Mouse (Mus musculus) spleen, postnatal 4 days (tissue): ENCODE results near the gene Tspan14.

Experiments
- DNase-seq, 2 experiments: peaks; one replicate each; pipeline ENCODE4 v3.0.0; 2022; ENCODE audit warnings: low spot score in 2 of 2

Gene Tspan14

DNA sequence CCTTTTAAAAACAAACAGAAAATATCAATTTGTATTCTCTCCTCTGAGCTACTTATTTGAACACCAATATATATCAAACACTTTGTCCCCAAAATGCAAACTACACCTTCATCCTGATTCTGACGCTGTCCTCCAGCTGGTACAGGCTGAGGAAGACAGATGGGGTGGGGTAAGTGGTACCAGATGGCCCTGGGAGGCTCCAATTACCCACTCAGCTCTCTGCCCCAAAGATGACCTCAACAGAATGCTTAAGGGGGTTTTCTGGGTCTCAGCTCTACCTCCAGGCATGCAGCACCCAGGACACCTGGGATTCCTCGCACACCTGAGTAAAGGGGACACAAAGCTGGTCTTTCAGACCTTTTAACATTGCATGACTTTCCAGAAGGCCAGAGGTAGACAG, 13.9 kb downstream of the Tspan14 start:
- DNase-seq = no peak

DNA sequence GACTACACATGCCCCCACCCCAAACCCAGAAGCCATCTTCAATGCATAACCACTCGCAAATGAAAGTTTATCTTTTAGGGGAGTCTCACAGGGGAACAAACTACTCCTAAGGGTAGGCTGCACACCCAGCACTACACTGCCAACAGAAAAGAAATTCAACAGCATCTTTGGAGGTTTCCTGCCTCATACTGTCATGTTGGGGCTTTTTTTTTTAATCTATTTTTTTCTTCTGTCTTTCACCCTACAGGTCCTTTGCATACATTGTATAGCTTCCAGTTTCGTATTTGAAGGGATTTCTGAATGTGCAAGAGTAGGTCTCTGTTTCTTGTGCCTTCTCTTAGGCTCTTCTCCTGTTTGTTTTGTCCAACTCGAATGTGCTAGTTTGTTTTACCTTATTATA, 14.3 kb downstream of the Tspan14 start:
- DNase-seq = no peak

DNA sequence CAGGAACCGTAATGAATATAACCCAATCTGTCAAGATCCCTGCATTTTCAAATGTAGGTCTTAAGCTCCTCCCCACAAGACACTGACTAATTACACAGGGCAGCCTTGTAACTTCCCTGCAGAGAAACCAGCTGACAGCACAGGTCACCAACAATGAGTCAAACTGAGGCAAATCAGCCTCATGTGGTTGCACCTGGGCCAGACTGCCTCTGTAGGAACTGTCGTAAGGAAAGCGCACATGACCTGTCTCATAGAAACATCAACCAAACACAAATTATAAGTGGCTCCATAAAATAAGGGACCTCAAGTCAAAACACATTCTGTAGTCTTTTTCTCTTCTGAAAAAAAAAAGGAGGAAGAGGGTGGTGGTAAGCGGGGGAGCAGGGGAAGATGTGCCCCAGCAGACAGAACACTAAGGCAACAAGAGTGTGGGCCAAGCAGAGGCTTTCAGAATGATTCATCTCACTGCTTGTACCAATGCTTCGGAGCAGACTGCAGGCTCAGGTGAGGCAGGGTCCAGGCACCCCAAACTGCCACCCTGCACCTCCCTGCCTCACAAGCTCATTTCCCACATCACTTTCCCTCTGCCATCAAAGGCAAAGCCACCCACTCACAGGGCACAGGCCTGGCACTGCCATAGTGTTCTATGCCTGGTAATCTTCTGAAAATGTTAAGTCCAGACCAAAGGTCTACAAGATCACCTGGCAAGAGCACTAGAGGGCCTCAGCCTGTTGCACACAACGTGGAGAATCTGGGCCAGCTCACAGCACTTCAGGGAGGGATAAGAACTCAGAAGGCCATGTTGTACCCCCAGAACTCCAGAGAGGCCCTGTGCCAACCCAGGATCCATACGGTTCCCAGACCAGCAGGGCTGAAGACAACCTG, 16.6 kb downstream of the Tspan14 start:
- peak in 1 of 2 experiments; percentile 61 for DNase-seq

DNA sequence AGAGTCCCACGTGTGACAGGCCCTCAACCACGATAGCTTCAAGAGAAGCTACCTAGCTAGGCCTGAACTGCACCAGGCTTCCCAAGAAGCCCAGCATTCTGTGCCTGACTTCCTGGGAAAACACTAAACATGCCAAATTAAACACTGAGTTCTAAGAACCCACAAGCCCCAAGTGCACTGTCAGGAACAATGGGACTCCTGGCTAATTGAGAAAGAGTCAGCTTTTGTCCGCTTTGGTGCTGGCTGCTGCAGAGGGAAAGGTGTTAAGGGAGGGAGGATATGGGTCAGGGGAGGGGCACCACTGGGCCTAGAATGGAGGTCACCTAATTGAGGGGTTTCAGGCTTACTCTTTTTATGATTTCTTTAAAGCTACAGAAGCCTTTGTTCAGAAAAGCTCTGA, 17.6 kb downstream of the Tspan14 start:
- no peak for DNase-seq

DNA sequence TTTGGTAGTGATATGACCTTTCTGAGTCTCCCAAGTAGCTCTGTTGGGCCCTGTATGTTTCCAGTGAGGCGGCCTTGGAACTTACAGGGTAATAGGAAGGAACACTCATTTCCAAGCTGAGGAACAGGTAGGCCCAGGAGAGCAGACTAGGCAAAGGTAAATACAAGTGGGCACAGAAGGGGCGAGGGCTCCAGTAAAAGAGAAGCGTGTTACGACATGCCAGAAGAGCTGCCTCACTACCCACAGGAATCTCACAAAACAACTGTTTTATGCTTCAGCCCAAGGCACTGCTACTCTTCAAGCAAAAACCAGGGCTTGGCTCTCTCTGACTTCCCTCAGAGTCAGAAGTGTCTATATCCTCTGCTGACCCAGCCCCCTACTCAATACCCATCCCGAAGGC, 18.1 kb downstream of the Tspan14 start:
- no peak for DNase-seq

DNA sequence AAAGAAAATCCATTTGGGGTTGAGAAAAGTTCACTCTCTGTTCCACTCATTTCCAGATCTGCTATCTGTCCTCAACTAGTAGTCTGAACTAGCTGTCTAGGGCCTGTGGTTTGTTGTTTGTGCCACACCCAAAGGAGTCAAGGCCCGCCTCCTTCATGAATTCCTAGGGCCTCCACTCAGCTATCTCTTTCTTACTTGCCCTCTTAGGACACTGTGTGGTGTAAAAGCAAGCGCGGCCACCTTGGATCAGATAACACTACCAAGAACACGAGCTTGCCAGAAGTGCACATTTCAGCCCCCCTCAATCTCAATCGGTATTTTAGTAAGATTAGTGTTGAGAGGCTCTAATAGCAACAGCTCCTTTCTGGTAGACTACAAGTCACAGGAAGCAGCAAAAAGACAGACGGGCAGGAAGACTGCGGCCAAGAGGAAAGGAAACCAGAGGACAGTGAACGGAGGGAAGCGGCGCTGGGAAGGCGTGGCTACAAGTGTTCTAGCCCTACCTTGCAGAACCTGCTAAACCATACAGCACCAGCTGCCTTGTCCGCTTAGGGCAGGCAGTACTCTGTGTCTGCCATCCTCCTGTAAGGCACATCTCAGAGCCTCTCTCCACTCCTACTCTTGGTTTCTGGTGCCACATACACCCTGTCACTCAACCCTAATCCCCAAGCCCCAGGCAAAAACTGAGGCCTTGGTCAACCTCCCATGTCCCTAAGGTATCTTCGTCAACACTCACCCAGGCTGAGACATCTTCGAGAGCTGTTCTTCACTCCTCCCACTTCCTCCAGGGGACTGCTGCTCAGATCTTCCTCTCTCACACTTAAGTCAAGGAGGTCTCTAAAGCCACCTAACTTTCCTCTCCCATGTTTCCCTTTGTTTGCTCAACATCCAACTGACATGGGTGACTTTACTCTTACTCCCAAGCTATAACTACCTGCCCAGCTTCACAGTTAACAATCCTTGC, 18.9 kb downstream of the Tspan14 start:
- peak; percentile 62 to 76 for DNase-seq

DNA sequence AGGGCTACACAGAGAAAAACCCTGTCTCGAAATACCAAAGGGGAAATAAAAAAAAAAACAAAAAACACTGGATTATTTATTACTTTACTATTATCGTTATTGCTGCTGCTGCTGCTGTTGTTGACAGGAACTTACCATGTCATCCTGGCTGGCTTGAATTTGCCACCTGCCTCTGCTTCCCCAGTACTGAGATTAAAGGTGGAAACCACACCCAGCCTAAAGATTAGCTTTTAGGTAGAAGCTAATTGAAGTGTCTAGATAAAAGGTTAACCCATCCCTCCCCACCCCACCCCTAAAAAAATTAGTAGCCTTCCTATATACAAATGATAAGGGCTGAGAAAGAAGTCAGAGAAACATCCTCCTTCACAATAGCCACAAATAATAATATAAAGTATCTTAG, 22.8 kb downstream of the Tspan14 start:
- no peak for DNase-seq

DNA sequence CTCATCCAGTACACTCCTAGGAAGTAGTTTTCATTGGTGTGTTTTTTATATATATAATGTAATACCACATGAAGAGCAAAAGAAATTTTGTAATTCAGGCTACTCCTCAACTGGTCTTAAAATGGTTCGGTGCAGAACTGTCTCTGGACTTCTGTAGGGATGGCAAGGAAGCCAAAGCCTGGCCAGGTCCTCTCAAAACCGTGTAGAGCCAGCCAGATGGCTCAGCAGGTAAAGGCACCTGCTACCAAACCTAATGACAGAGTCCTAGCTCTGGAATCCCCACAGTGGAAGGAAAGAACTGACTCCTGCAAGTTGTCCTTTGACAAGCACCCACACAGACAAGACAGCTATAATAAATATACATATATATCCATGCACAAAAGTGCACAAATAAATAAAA, 24.2 kb downstream of the Tspan14 start:
- DNase-seq = no peak

DNA sequence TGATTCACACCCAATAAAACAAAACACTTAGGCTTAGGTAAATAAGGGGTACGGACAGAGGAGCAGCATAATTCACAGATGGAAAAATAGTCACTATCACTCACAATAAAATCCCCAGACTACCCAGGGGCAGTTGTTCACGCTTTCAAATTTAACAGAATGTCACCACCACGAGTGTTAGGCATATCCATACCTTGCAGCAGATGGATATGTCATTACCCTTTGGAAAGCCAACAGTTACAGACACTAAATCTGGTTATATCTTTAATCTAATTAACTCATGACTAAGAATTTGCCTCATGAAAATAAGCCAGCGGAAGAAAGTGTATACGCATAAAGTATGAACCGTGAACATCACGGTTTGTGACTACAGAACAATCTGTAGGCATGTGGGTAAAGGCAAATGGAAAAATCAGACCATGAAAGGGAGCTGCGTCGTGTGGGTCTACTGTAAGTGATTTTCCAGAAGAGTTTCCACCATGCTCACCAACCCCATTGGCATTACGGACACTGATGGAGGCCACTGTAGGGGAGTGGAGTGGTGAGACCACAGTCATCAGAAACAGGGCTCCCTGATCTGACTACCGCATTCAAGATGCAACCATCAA, 28.1 kb downstream of the Tspan14 start:
- no peak for DNase-seq

DNA sequence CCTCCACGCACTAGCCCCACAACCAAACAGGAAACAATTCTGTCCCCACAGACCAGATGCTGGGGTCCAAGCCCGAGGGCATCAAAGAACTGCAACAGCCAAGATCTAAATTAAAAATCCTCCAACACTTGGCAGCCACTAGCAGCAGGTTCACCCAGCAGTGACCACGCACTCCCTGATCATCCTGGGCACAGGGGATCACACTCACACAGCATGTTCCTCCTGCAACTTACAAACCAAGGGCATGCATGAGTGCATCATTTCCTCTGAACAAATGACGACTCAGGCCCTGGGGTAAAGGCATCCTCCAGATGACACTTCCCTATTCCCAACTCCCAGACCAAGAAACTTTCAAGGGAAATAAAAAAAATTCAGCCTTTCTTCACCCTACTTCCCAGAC, 29.6 kb downstream of the Tspan14 start:
- DNase-seq = no peak

DNA sequence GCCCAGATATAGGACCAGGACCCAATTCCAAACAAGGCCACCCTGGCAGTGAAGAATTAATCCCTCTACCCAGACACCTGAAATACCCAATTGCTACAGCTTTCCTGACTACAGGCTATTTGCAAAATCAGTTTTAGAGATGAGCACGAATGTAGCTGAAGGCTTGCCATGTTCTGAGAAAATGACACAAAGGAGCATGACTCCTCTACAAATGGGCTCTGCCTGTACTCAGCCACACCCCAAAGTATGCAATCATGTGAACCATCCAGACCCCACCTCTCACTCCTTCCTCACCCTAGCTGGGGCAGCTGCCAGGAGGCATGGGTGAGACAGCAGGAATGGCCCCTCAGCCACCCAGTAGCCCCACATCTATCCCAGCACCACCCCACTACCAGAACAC, 31.1 kb downstream of the Tspan14 start:
- DNase-seq = no peak

DNA sequence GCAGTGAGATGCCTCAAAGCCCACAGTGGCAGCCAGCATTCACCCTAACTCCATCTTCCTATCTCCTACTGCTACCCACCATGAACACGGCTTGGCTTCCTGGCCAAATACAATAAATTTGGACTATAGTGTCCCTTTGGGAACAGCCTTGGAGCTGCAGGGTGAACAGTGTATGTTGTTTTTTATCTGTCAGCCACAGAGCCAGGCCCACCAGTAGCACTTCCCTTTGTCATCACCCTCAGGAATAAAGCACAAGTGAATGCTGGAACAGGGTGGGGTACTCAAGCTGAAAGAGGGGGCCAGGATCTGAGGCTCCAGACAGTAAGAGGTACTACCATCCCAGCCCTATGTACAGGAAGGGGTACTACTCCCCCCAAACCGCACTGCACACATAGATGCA, 31.6 kb downstream of the Tspan14 start:
- no peak for DNase-seq

DNA sequence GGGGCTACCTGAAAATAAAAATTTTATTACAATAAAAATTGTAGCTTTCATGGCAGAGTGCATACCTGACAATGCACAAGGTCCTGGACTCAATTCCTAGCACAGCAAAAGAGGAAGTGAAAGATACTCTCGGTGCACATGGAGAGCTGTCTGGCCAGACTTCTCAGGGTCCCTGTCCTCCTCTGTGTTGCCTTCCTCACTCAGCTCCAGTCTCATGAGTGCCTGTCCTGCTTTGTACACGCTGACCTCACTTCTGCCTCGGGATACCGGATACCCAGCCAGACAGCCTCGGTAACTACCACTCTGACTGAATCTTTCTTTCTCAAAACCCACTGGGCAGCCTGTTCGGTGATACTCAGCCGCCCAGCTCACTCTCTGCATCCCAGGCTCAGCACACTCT, 33.3 kb downstream of the Tspan14 start:
- DNase-seq = no peak

DNA sequence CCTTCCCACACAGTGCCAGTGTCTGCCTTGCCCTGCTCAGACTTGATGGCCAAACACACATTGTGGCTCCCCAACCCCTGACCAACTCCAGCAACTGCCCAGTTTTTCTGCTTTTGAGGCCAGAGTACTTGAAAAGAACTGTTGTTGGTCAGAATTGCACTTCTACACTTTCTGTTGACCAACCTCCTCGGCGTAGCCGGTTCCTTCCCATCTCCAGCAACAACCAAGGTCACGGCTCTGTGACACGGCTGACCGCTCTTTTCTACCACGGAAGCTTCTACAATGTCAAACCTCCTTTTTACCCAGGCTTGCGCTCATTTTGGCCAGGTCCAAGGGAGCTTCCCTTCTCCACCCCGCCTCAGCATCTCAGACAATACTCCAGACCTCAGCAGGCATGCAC, 34.4 kb downstream of the Tspan14 start:
- DNase-seq = no peak

DNA sequence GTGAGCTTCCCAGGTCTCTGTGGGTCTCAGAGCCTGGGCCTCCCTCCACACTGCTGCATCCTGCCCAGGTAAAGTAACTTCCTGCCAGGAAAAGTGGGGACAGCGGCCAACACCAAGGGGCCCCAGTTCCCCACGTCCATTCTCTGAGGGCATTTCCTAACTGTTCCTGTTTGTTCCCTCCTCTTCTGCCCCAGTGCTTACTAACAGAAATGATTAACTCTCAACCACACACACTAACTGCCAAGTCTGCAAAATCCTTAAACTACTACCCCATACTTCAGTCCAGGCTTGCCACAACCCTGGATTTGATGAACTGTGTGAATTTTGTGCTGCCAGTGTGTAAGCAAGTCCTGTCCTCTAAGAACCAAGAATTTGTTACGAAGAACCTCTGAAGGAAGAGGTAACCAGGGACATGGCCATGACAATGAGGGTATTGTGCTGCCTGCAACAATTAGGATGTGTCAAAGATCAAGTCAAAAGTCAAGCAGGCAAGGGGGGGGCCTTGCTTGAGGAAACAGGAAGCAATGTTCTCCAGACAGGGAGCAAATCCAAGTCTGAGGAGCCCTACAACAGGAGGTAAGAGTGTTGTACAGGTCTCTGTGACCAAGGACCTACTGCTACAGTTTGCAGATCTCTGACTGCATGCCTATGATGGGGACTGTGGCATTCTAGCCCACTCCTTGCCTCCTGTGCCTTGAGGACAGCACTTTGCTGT, 35.3 kb downstream of the Tspan14 start:
- DNase-seq = no peak

DNA sequence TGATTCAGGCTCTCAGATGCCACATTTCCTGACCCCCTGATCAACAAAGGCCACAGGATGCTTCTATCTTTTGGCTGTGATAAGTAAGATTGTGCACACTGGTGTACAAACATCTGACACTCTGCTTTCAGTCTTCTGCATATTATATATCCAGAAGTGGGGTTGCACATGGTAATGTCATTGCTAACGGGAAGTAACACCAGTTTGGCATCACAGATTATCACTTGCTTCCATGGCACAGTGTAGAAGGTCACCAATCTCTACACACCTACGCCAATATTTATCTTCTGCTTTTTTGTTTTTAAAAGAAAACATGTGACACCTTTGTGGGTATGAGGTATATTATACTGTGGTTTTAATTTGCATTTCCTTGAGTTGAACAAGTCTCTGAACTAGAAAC, 36.7 kb downstream of the Tspan14 start:
- no peak for DNase-seq

DNA sequence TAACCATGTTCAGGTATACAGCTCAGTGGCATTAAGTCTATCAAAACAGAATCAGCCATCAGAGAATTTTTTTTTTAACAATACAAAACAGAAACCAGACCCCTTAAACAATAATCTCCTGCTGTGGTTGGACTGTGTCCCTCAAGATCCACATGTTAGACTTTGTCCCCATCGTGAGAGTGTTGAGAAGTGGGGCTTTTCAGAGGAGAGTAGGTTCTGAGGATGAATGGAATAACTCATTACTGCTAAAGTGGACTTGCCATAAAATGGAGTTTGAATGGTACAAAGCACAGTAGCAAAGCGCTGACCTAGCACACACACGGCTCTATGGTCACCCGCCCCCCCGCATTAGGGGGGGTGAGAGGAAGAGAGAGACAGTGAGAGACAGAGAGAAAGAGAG, 37.7 kb downstream of the Tspan14 start:
- DNase-seq = no peak

DNA sequence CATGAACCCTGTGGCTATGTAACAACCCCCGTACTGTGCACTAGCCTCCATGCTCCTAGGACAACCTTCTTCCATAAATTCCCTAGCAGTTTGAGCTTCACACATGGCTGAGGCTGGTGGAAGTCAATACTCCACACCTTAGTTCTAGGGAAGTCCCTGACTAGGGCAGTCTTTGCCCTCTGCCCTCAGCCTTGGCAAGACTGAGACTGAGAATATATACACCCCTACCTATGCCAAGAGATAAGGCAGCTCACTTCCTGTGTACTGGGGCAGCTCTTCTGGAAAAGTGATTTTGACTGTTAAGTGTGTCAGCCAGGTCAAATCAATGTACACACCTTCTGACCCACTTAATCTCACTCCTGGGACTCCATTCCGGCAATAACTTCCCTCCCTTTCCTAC, 39.6 kb downstream of the Tspan14 start:
- no peak for DNase-seq

DNA sequence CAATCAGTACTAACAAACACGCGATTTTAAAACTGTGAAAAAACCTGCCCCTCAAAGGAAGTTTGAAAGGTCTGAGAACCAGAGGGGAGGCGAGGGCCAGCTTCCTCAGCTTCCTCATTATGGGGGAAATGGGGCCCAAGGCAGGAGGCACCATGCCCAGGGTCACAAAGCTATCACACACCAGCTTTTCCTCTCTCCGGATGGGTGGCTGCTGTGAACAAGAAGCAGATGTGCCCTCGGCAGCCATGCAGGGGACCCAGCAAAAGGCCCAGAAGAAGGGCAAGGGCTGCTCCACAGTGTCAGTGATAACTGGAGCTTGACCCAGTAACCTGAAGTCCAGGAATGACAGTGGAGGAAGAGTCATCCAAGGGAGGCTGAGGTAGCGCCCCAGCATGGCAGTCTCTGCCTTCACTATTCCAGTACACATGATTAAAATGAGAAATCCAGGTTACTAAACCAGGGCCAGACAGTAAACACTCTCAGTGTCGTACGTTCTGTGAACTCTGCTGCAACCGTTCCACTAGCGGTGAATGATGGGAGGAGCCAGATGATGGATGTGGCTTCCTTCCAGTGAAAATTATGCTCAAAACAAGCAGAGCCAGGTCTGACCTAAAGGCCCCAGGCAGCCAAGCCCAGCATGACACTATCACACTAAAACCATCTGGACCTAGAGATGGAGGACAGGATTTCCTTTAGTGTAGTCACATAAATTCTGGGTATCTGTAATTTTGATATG, 42.1 kb downstream of the Tspan14 start:
- DNase-seq = peak in 1 of 2 experiments; percentile 49

DNA sequence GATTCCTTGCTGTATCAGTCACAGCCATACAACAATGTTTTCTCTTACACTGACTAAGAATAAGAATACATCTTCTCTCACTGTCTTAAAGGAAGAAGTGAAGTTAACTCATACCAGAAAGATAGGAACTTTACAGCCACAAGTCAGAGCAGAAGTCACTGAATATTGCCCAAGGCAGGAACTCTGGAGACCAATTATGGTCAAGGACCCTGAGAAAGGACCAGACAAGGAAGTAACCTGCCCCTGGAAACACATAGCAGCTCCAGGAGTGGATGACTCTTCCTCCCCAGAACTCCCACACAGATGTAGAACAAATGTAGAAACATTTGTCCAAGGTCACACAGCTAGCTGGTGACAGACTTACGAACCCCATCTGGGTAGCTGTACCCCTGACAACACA, 45.4 kb downstream of the Tspan14 start:
- no peak for DNase-seq

DNA sequence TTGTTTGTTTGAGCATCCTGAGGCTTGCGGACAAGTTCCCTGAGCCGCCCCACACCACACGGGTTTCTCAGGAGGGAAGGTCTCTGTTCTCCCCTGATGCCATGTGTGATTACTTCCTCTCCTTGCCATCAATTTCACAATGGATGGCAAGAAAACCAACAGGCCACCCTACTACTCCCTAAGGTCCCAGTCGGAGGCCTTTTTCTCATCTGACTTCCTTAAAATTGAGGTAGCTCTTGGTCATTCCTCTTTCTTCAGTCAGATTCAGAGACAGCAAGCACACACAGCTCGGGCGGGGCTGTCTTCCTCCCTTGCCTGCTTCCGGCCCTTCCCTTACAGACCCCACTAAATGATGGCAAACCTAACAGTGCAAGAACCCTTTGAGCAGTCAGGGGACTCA, 47.1 kb downstream of the Tspan14 start:
- no peak for DNase-seq
